Mouse (Mus musculus) MEL (cell line): ENCODE results near the gene Ctsw. TPM values are rescaled to one million over a fixed set of nuclear protein-coding genes. Genes with fewer than 3 reads are reported as not detected.

Source experiments
- DNase-seq: peaks from one replicate; pipeline ENCODE4 v3.0.0; 2011; ENCODE audit warnings: low read depth, low spot score
- H3K27ac ChIP-seq: 2 replicates; pipeline ENCODE4 v1.5.1; 2012; ENCODE audit warnings: low read depth, mild to moderate bottlenecking, control low read depth, low read length, moderate library complexity; ENCODE audit not compliant: control insufficient read depth
- H3K27me3 ChIP-seq, 2 experiments: fragments of 150-350 bp in 1 of 2; sonication (generic) in 1 of 2; 2 replicates each; pipeline ENCODE4 v1.6.1; 2012; ENCODE audit warnings: low read length in 2 of 2, mild to moderate bottlenecking in 2 of 2, improper control_type of control experiment in 1 of 2, moderate library complexity in 1 of 2; ENCODE audit not compliant: insufficient read depth in 2 of 2, control insufficient read depth in 1 of 2
- H3K36me3 ChIP-seq, 2 experiments: 2 replicates each; pipeline ENCODE4 v1.6.1; 2012 to 2014; ENCODE audit warnings: low read length in 2 of 2, improper control_type of control experiment in 1 of 2, inconsistent platforms in 1 of 2, mild to moderate bottlenecking in 1 of 2; ENCODE audit not compliant: insufficient read depth in 2 of 2, control insufficient read depth in 1 of 2
- H3K4me1 ChIP-seq, 2 experiments: fragments of 150-350 bp in 1 of 2; sonication (generic) in 1 of 2; 2 replicates each; pipeline ENCODE4 v1.6.1; 2012; ENCODE audit warnings: low read length in 2 of 2, improper control_type of control experiment in 1 of 2, mild to moderate bottlenecking in 1 of 2; ENCODE audit not compliant: insufficient read depth in 2 of 2, control insufficient read depth in 1 of 2
- H3K4me3 ChIP-seq, 2 experiments: fragments of 150-350 bp in 1 of 2; sonication (generic) in 1 of 2; 2 replicates each; pipeline ENCODE4 v1.5.1; 2012; ENCODE audit warnings: low read depth in 2 of 2, low read length in 2 of 2, mild to moderate bottlenecking in 2 of 2, moderate library complexity in 2 of 2, control low read depth in 1 of 2, improper control_type of control experiment in 1 of 2; ENCODE audit not compliant: control insufficient read depth in 1 of 2, insufficient read depth in 1 of 2
- H3K79me2 ChIP-seq: 2 replicates; pipeline ENCODE4 v1.6.1; 2012; ENCODE audit warnings: mild to moderate bottlenecking, low read length, moderate library complexity; ENCODE audit not compliant: control insufficient read depth, poor library complexity, insufficient read depth
- H3K9ac ChIP-seq: 2 replicates; pipeline ENCODE4 v1.6.1; 2012; ENCODE audit warnings: low read depth, mild to moderate bottlenecking, control low read depth, low read length, moderate library complexity; ENCODE audit not compliant: control insufficient read depth, poor library complexity, severe bottlenecking
- H3K9me3 ChIP-seq: fragments of 150-350 bp; sonication (generic); replicated peaks from 2 replicates; pipeline ENCODE4 v1.6.1; 2012; ENCODE audit warnings: mild to moderate bottlenecking, low read length, improper control_type of control experiment, moderate library complexity; ENCODE audit not compliant: insufficient read depth
- CHD2 ChIP-seq: IDR thresholded peaks from 2 replicates; pipeline ENCODE4 v1.6.1; 2011; ENCODE audit warnings: low read length, improper control_type of control experiment
- CTCF ChIP-seq, 3 experiments: IDR thresholded peaks in 2 of 3; conservative IDR thresholded peaks in 1 of 3; 2 replicates each; pipeline ENCODE4 v1.5.1; 2011 to 2012; ENCODE audit warnings: low read length in 3 of 3, low read depth in 2 of 3, mild to moderate bottlenecking in 2 of 3, improper control_type of control experiment in 1 of 3, inconsistent platforms in 1 of 3, mixed read lengths in 1 of 3, moderate library complexity in 1 of 3; ENCODE audit not compliant: control insufficient read depth in 1 of 3, insufficient read depth in 1 of 3, poor library complexity in 1 of 3, severe bottlenecking in 1 of 3
- ELF1 ChIP-seq: IDR thresholded peaks from 2 replicates; pipeline ENCODE4 v1.6.1; 2014; ENCODE audit warnings: low read depth, mild to moderate bottlenecking, inconsistent platforms, low read length, improper control_type of control experiment, moderate library complexity
- EP300 ChIP-seq, 2 experiments: IDR thresholded peaks; 2 replicates each; pipeline ENCODE4 v1.6.1; 2011; ENCODE audit warnings: improper control_type of control experiment in 2 of 2, low read length in 2 of 2, low read depth in 1 of 2, mild to moderate bottlenecking in 1 of 2
- GATA1 ChIP-seq: IDR thresholded peaks from 2 replicates; pipeline ENCODE4 v1.6.1; 2011; ENCODE audit warnings: low read depth, low read length, improper control_type of control experiment
- HCFC1 ChIP-seq: IDR thresholded peaks from 2 replicates; pipeline ENCODE4 v1.6.1; 2012; ENCODE audit warnings: low read depth, mild to moderate bottlenecking, inconsistent platforms, low read length, improper control_type of control experiment, moderate library complexity
- MAFK ChIP-seq: IDR thresholded peaks from 2 replicates; pipeline ENCODE4 v1.6.1; 2011; ENCODE audit warnings: low read depth, mild to moderate bottlenecking, low read length, improper control_type of control experiment, borderline replicate concordance
- MEF2A ChIP-seq: IDR thresholded peaks from 2 replicates; pipeline ENCODE4 v1.6.1; 2014; ENCODE audit warnings: low read depth, mild to moderate bottlenecking, inconsistent platforms, low read length, improper control_type of control experiment; ENCODE audit not compliant: poor library complexity, insufficient replicate concordance, severe bottlenecking; ENCODE audit errors: extremely low read depth
- MXI1 ChIP-seq: IDR thresholded peaks from 2 replicates; pipeline ENCODE4 v1.6.1; 2011; ENCODE audit warnings: mild to moderate bottlenecking, low read depth, low read length, improper control_type of control experiment
- MYC ChIP-seq: IDR thresholded peaks from 2 replicates; pipeline ENCODE4 v1.6.1; 2011; ENCODE audit warnings: low read depth, mild to moderate bottlenecking, low read length, improper control_type of control experiment, moderate library complexity
- POLR2AphosphoS5 ChIP-seq: IDR thresholded peaks from 2 replicates; pipeline ENCODE4 v1.6.1; 2012; ENCODE audit warnings: low read depth, borderline replicate concordance, mild to moderate bottlenecking, inconsistent platforms, low read length, moderate library complexity, mixed read lengths
- RCOR1 ChIP-seq: IDR thresholded peaks from 2 replicates; pipeline ENCODE4 v1.6.1; 2012; ENCODE audit warnings: low read depth, mild to moderate bottlenecking, inconsistent platforms, low read length, improper control_type of control experiment
- SIN3A ChIP-seq: IDR thresholded peaks from 2 replicates; pipeline ENCODE4 v1.6.1; 2012; ENCODE audit warnings: low read length, improper control_type of control experiment, inconsistent platforms
- SMC3 ChIP-seq: IDR thresholded peaks from 2 replicates; pipeline ENCODE4 v1.6.1; 2011; ENCODE audit warnings: low read depth, low read length, improper control_type of control experiment
- UBTF ChIP-seq: IDR thresholded peaks from 2 replicates; pipeline ENCODE4 v1.6.1; 2012; ENCODE audit warnings: low read depth, mild to moderate bottlenecking, inconsistent platforms, low read length, improper control_type of control experiment, moderate library complexity, borderline replicate concordance; ENCODE audit not compliant: insufficient read depth
- ZNF384 ChIP-seq: IDR thresholded peaks from 2 replicates; pipeline ENCODE4 v1.6.1; 2012; ENCODE audit warnings: low read depth, mild to moderate bottlenecking, inconsistent platforms, low read length, improper control_type of control experiment
- polyA plus RNA-seq, 2 experiments: library from polyadenylated mRNA; stranded (reverse) in 1 of 2; unstranded in 1 of 2; fragments of >175 nt in 1 of 2; fragments of >200 nt in 1 of 2; gene quantifications; 2 replicates each; pipeline versions ENCODE4 v1.2.1 to v1.2.4; 2012; ENCODE audit warnings: low replicate concordance in 2 of 2, low read depth in 1 of 2; ENCODE audit not compliant: insufficient read length in 2 of 2, insufficient read depth in 1 of 2, missing spikeins in 1 of 2
- total RNA-seq: library from RNA; depleted of rRNA; stranded (reverse); fragments of 300-350 nt; gene quantifications from 2 replicates; pipeline ENCODE4 v1.2.3, GENCODE M21; 2012

Ctsw gene
- total and polyA plus RNA-seq, 3 experiments, result 0.15 to 0.39 TPM; not detected in 1

- H3K4me3 ChIP-seq, result no peak overlapping the region
- no peak for DNase-seq
- H3K4me1 ChIP-seq, result peaks cover 0 to 13% of the 10 kb centered on the region in 2 experiments; a peak in 1 of 4 replicates
- peaks cover 24% of the 10 kb centered on the region for H3K79me2 ChIP-seq
- no peak overlapping the region for H3K27ac ChIP-seq
- H3K9ac ChIP-seq, result no peak overlapping the region
- H3K36me3 ChIP-seq, result peaks cover 0 to 2% of the 10 kb centered on the region in 2 experiments; a peak in 2 of 4 replicates
- H3K27me3 ChIP-seq, result no peaks in the 10 kb centered on the region
- TF ChIP-seq UBTF (no peak), CHD2 (no peak), RCOR1 (no peak), HCFC1 (no peak), MEF2A (no peak), SMC3 (no peak), EP300 (IDR thresholded peaks at IDR 0.05; ENCODE audit: low read depth in 1 of 2, low read length in 2 of 2) (no peak), ZNF384 (no peak), ELF1 (no peak), SIN3A (no peak), MAFK (no peak), CTCF (IDR thresholded peaks at IDR 0.05 in 2 of 3, conservative IDR thresholded peaks at IDR 0.05 in 1 of 3; ENCODE audit: control insufficient read depth in 1 of 3, insufficient read depth in 1 of 3, low read depth in 2 of 3, low read length in 3 of 3, poor library complexity in 1 of 3, severe bottlenecking in 1 of 3) (no peak), POLR2AphosphoS5 (no peak), MYC (no peak)
- H3K9me3 ChIP-seq, result no peaks in the 10 kb centered on the region
Observed at GRCm38 (mm10) chr19:5426640-5427290, 41.5 kb downstream of the Ctsw start.

DNA sequence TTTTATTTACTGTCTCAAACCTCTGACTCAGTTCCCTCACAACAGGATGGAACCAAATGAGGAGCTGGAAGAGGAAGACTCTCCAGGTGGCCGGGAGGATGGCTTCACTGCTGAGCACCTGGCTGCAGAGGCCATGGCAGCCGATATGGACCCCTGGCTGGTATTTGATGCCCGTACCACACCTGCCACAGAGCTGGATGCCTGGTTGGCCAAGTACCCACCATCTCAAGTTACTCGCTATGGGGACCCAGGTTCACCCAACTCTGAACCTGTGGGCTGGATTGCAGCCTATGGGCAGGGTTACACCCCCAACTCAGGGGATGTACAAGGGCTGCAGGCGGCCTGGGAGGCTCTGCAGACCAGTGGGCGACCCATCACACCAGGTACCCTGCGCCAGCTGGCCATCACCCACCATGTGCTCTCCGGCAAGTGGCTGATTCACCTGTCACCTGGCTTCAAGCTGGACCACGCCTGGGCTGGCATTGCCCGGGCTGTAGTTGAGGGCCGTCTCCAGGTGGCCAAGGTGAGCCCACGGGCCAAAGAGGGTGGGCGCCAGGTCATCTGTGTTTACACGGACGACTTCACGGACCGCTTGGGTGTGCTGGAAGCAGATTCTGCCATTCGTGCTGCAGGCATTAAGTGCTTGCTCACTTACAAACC, 42.3 kb downstream of the Ctsw start:
- no peaks in the 10 kb centered on the region for H3K27me3 ChIP-seq
- peaks cover 0 to 13% of the 10 kb centered on the region in 2 experiments; a peak in 1 of 4 replicates for H3K4me1 ChIP-seq
- H3K4me3 ChIP-seq, result peak overlapping the region; percentile 81 to 100
- peaks cover 24% of the 10 kb centered on the region for H3K79me2 ChIP-seq
- peaks cover 0 to 2% of the 10 kb centered on the region in 2 experiments; a peak in 2 of 4 replicates for H3K36me3 ChIP-seq
- H3K27ac ChIP-seq, result peak overlapping the region; percentile 29; the same call in 1 of the 2 replicates
- TF ChIP-seq SIN3A (no peak), MXI1 (no peak), MAFK (no peak), POLR2AphosphoS5 (no peak), GATA1 (no peak), EP300 (IDR thresholded peaks at IDR 0.05; ENCODE audit: low read depth in 1 of 2, low read length in 2 of 2) (no peak)
- H3K9me3 ChIP-seq, result no peaks in the 10 kb centered on the region
- H3K9ac ChIP-seq, result peak overlapping the region; percentile 86
- no peak for DNase-seq
